Mouse (Mus musculus): ENCODE measurements around the gene Fibcd1. TPM values are rescaled to one million over a fixed set of nuclear protein-coding genes. Genes with fewer than 3 reads are reported as not detected.

Fibcd1 gene
- polyA plus RNA-seq, 1 experiment: 0.91 TPM

GRCm38 (mm10) chr2:31845512-31845895, 301 bp downstream of the Fibcd1 start:
- TF ChIP-seq POLR2A (IDR thresholded peaks at IDR 0.05; ENCODE audit: low read depth, low read length) (no peak), CTCF (IDR thresholded peaks at IDR 0.05; ENCODE audit: extremely low read depth, insufficient read length, insufficient replicate concordance, low read depth, low read length) (no peak)
- Histone ChIP-seq H3K27ac (ENCODE audit: insufficient read depth, low read depth, low read length) (no peak overlapping the region), H3K4me3 (ENCODE audit: low read depth, low read length) (peak overlapping the region; percentile 54), H3K36me3 (ENCODE audit: control insufficient read depth, insufficient read depth, low read length) (no peaks in the 10 kb centered on the region), H3K27me3 (ENCODE audit: control insufficient read depth, insufficient read depth, low read length) (peaks cover 47% of the 10 kb centered on the region), H3K4me1 (ENCODE audit: control insufficient read depth, insufficient read depth, insufficient read length, low read length) (peaks cover 4% of the 10 kb centered on the region)
- WGBS: 2% methylated on average over 26 of the region's 26 CpGs

GRCm38 (mm10) chr2:31844729-31845136, 1.1 kb downstream of the Fibcd1 start:
- peaks cover 4% of the 10 kb centered on the region for H3K4me1 ChIP-seq (ENCODE audit: control insufficient read depth, insufficient read depth, insufficient read length, low read length)
- H3K4me3 ChIP-seq (ENCODE audit: low read depth, low read length): no peak overlapping the region
- TF ChIP-seq POLR2A (IDR thresholded peaks at IDR 0.05; ENCODE audit: low read depth, low read length): no peak
- TF ChIP-seq CTCF (IDR thresholded peaks at IDR 0.05; ENCODE audit: extremely low read depth, insufficient read length, insufficient replicate concordance, low read depth, low read length): no peak
- H3K27me3 ChIP-seq (ENCODE audit: control insufficient read depth, insufficient read depth, low read length): peaks cover 47% of the 10 kb centered on the region
- H3K27ac ChIP-seq (ENCODE audit: insufficient read depth, low read depth, low read length): no peak overlapping the region
- WGBS: 8% methylated on average over 10 of the region's 10 CpGs
- H3K36me3 ChIP-seq (ENCODE audit: control insufficient read depth, insufficient read depth, low read length): no peaks in the 10 kb centered on the region

DNA sequence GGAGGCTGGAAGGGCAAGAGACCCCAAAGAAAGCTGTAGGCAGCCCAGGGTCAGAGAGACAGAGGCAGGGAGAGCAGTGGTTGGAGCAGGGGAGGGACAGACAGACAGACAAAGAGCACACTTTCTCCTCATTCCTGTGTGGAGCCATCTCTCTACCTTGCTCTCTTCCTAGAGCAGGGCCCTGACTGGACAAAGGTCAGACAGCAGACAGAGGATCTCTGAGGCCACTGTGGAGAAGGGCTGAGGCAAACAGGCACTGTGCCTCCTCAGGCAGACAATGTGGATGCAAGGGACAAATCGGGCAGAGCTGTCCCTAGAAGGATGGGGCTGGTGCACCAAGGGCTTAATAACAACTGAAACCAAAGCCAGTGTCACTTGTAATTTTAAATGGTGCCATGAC, 6.9 kb downstream of the Fibcd1 start:
- Histone ChIP-seq H3K27me3 (ENCODE audit: control insufficient read depth, insufficient read depth, low read length) (peaks cover 9% of the 10 kb centered on the region; the same call in 1 of the 2 replicates), H3K4me3 (ENCODE audit: low read depth, low read length) (no peak overlapping the region), H3K27ac (ENCODE audit: insufficient read depth, low read depth, low read length) (no peak overlapping the region), H3K4me1 (ENCODE audit: control insufficient read depth, insufficient read depth, insufficient read length, low read length) (no peaks in the 10 kb centered on the region), H3K36me3 (ENCODE audit: control insufficient read depth, insufficient read depth, low read length) (no peaks in the 10 kb centered on the region)
- WGBS: 24% methylated on average over 1 of the region's 1 CpGs
- TF ChIP-seq POLR2A (IDR thresholded peaks at IDR 0.05; ENCODE audit: low read depth, low read length) (no peak), CTCF (IDR thresholded peaks at IDR 0.05; ENCODE audit: extremely low read depth, insufficient read length, insufficient replicate concordance, low read depth, low read length) (no peak)

GRCm38 (mm10) chr2:31836985-31837384, 8.8 kb downstream of the Fibcd1 start:
- H3K4me3 ChIP-seq (ENCODE audit: low read depth, low read length): no peak overlapping the region
- H3K27ac ChIP-seq (ENCODE audit: insufficient read depth, low read depth, low read length): no peak overlapping the region
- H3K27me3 ChIP-seq (ENCODE audit: control insufficient read depth, insufficient read depth, low read length): 0 out of 2 replicates have a peak, but pooled peaks cover 2% of the 10 kb centered on the region
- H3K36me3 ChIP-seq (ENCODE audit: control insufficient read depth, insufficient read depth, low read length): no peaks in the 10 kb centered on the region
- 36% methylated on average over 6 of the region's 6 CpGs for WGBS
- no peak for TF ChIP-seq CTCF (IDR thresholded peaks at IDR 0.05; ENCODE audit: extremely low read depth, insufficient read length, insufficient replicate concordance, low read depth, low read length)
- no peak for TF ChIP-seq POLR2A (IDR thresholded peaks at IDR 0.05; ENCODE audit: low read depth, low read length)
- no peaks in the 10 kb centered on the region for H3K4me1 ChIP-seq (ENCODE audit: control insufficient read depth, insufficient read depth, insufficient read length, low read length)

GRCm38 (mm10) chr2:31836091-31836490, 9.7 kb downstream of the Fibcd1 start:
- H3K27me3 ChIP-seq (ENCODE audit: control insufficient read depth, insufficient read depth, low read length): no peaks in the 10 kb centered on the region
- H3K4me1 ChIP-seq (ENCODE audit: control insufficient read depth, insufficient read depth, insufficient read length, low read length): no peaks in the 10 kb centered on the region
- no peak overlapping the region for H3K27ac ChIP-seq (ENCODE audit: insufficient read depth, low read depth, low read length)
- no peaks in the 10 kb centered on the region for H3K36me3 ChIP-seq (ENCODE audit: control insufficient read depth, insufficient read depth, low read length)
- 63% methylated on average over 10 of the region's 10 CpGs for WGBS
- H3K4me3 ChIP-seq (ENCODE audit: low read depth, low read length): no peak overlapping the region
- TF ChIP-seq CTCF (IDR thresholded peaks at IDR 0.05; ENCODE audit: extremely low read depth, insufficient read length, insufficient replicate concordance, low read depth, low read length) (no peak), POLR2A (IDR thresholded peaks at IDR 0.05; ENCODE audit: low read depth, low read length) (no peak)

GRCm38 (mm10) chr2:31828311-31828825, 17.4 kb downstream of the Fibcd1 start:
- no peak overlapping the region for H3K4me3 ChIP-seq (ENCODE audit: low read depth, low read length)
- no peaks in the 10 kb centered on the region for H3K4me1 ChIP-seq (ENCODE audit: control insufficient read depth, insufficient read depth, insufficient read length, low read length)
- TF ChIP-seq POLR2A (IDR thresholded peaks at IDR 0.05; ENCODE audit: low read depth, low read length) (no peak), CTCF (IDR thresholded peaks at IDR 0.05; ENCODE audit: extremely low read depth, insufficient read length, insufficient replicate concordance, low read depth, low read length) (no peak)
- 28% methylated on average over 4 of the region's 4 CpGs for WGBS
- no peaks in the 10 kb centered on the region for H3K36me3 ChIP-seq (ENCODE audit: control insufficient read depth, insufficient read depth, low read length)
- H3K27ac ChIP-seq (ENCODE audit: insufficient read depth, low read depth, low read length): no peak overlapping the region
- 0 out of 2 replicates have a peak, but pooled peaks cover 4% of the 10 kb centered on the region for H3K27me3 ChIP-seq (ENCODE audit: control insufficient read depth, insufficient read depth, low read length)

DNA sequence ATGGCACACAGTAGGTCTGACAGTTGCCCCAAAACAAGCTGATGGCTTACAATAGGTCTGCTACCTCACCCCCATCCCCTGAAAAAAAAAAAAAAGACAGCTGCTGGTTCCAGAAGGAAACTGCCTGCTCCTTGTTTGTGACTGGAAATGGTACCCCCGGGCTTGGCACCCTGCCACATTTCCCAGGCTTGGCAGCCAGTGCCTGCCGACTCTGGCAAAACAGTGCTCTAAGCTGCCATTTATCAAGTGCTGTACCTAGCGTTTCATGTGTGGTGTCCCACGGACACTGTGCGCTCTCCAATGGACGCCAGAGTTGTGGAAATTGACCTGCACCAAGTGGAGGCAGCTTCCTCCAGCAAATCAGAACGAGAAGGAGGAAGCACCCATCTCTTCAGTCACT, 17.9 kb downstream of the Fibcd1 start:
- TF ChIP-seq POLR2A (IDR thresholded peaks at IDR 0.05; ENCODE audit: low read depth, low read length) (no peak), CTCF (IDR thresholded peaks at IDR 0.05; ENCODE audit: extremely low read depth, insufficient read length, insufficient replicate concordance, low read depth, low read length) (no peak)
- H3K4me1 ChIP-seq (ENCODE audit: control insufficient read depth, insufficient read depth, insufficient read length, low read length): no peaks in the 10 kb centered on the region
- H3K27me3 ChIP-seq (ENCODE audit: control insufficient read depth, insufficient read depth, low read length): peaks cover 9% of the 10 kb centered on the region; the same call in 1 of the 2 replicates
- H3K36me3 ChIP-seq (ENCODE audit: control insufficient read depth, insufficient read depth, low read length): no peaks in the 10 kb centered on the region
- no peak overlapping the region for H3K27ac ChIP-seq (ENCODE audit: insufficient read depth, low read depth, low read length)
- no peak overlapping the region for H3K4me3 ChIP-seq (ENCODE audit: low read depth, low read length)
- 33% methylated on average over 7 of the region's 7 CpGs for WGBS

All from small intestine, adult 2 months (tissue).